Mouse (Mus musculus) forebrain, postnatal 0 days (tissue): ENCODE measurements around the gene Ribc2. TPM values are rescaled to one million over a fixed set of nuclear protein-coding genes. Genes with fewer than 3 reads are reported as not detected.

Experiments used
- ATAC-seq: fragments of 200-750 bp; cut with Nextera tagmentation; 2 replicates; pipeline ENCODE4 v1.8.0; 2017; ENCODE audit warnings: mild to moderate bottlenecking, moderate library complexity
- DNase-seq: peaks from one replicate; pipeline ENCODE4 v3.0.0-alpha.2; 2015
- H3K27ac ChIP-seq: fragments of 300-500 bp; sonication (generic); 2 replicates; pipeline ENCODE4 v1.5.1; 2014; ENCODE audit warnings: low read depth, mild to moderate bottlenecking, antibody characterized with exemption, low read length, moderate library complexity, mixed read lengths
- H3K27me3 ChIP-seq: fragments of 300-500 bp; sonication (generic); 2 replicates; pipeline ENCODE4 v1.6.1; 2014; ENCODE audit warnings: mild to moderate bottlenecking, low read length, mixed read lengths; ENCODE audit not compliant: insufficient read depth
- H3K36me3 ChIP-seq: fragments of 300-500 bp; sonication (generic); 2 replicates; pipeline ENCODE4 v1.6.1; 2014; ENCODE audit warnings: mild to moderate bottlenecking, moderate library complexity; ENCODE audit not compliant: insufficient read depth
- H3K4me1 ChIP-seq: fragments of 300-500 bp; sonication (generic); 2 replicates; pipeline ENCODE4 v1.6.1; 2014; ENCODE audit warnings: antibody characterized with exemption; ENCODE audit not compliant: insufficient read depth
- H3K4me2 ChIP-seq: fragments of 300-500 bp; sonication (generic); 2 replicates; pipeline ENCODE4 v1.6.1; 2014; ENCODE audit warnings: low read depth, mild to moderate bottlenecking, moderate library complexity
- H3K4me3 ChIP-seq: fragments of 300-500 bp; sonication (generic); 2 replicates; pipeline ENCODE4 v1.5.1; 2014; ENCODE audit warnings: low read depth, low read length, mixed read lengths
- H3K9ac ChIP-seq: fragments of 300-500 bp; sonication (generic); 2 replicates; pipeline ENCODE4 v1.6.1; 2014; ENCODE audit warnings: mild to moderate bottlenecking
- H3K9me3 ChIP-seq: fragments of 300-500 bp; sonication (generic); 2 replicates; pipeline ENCODE4 v1.6.1; 2016; ENCODE audit warnings: low read length
- CTCF ChIP-seq: sonication (generic); IDR thresholded peaks from 2 replicates; pipeline ENCODE4 v1.5.1; 2016; ENCODE audit warnings: antibody characterized with exemption, control low read depth, low read depth
- WGBS: fragments of 180-500 bp; shearing (Covaris S2); extraction: QIAGEN DNeasy Blood & Tissue Kit; methylation state at CpG from one replicate; pipeline ENCODE4 v1.1.7; 2014; 5-methylcytosine and 5-hydroxymethylcytosine counted together
- polyA plus RNA-seq: library from polyadenylated mRNA; unstranded; fragments of >200 nt; fragmentation: Nextera tagmentation; extraction: Ambion mirVana; gene quantifications from 2 replicates; pipeline ENCODE4 v1.2.1, GENCODE M21; 2015
- total RNA-seq: library from RNA; depleted of rRNA; stranded (reverse); fragments of >200 nt; gene quantifications from 2 replicates; pipeline ENCODE4 v1.2.3, GENCODE M21; 2014; rRNA removed

Ribc2 gene
- 0.48 and 0.69 TPM in 2 replicates for total RNA-seq
- polyA plus RNA-seq: 0.28 and 0.70 TPM in 2 replicates

DNA sequence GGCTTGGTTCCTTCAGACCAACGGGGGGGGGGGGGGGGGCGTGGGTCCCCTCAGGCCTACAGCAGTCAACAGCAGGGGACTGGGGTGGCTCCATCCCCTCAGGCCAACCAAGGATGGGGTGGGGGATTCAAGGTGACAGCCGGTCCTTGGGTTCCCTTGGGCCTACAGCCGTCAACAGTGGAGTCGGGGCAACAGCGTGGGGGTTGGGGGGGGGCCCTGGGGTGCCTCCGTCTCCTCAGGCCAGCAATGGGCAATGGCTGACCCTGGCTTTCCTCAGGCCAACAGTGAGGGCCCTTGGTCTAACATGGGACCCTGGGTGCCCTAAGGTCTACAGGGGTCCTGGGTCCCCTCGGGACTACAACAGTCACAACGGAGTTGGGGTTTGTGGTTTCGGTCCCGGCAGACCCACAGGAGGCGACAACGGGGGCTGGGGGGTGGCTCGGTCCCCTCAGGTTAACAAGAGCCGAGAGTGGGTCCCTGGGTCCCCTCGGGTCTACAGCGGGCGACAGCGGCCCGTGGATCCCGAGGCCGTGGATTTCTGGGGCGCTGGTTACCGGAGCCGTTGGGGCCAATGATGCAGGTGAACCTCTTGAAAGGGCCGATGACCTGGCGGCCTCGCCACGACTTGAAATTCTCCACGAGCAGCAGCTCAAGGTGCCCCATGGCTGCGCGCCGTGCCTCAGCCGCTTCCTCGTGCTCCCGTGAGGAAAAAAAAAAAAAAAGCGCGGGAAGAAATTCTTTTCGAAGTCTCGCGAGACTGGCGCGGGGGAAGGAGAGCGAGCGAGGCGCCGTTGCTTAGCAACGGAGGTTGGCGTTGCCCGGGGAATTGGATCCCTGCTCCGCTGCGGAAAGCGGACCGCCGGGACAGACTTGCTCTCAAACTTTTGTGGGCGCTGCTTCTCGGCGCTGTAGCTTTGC, at the start of gene Ribc2, which contains the start of gene Smc1b:
TSS of gene Ribc2 (plus strand) at position 804 of the 918 bp plus-strand sequence.
TSS of gene Smc1b (minus strand) at position 690 of the 918 bp plus-strand sequence.
- peak; percentile 76 for ATAC-seq
- Histone ChIP-seq H3K9ac (0 out of 2 replicates have a peak within 1 kb of the TSS, but pooled peaks have one; percentile 14), H3K36me3 (no peaks in the 10 kb centered on the region)

DNA sequence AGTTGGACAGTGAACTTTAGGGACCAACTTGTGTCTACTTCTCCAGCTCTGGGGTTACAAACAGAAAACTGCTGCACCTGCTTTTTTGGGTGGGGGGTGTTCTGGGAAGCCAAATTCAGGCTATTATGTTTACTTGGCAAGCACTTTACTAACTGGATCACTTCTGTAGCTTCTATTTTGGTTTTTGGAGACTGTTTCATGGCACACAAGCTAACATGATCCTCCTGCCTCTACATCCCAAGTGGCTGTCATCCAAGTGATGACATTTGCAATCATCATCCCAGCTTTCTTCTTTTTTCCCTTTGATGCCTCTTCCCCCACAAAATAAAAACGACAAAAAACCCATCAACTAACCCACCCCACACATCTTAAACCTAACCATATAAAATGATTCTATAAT, 46.2 kb upstream of the Ribc2 start:
- Histone ChIP-seq H3K36me3 (no peaks in the 10 kb centered on the region), H3K27ac (no peak overlapping the region), H3K4me1 (no peaks in the 10 kb centered on the region), H3K9ac (no peak overlapping the region), H3K9me3 (no peaks in the 10 kb centered on the region), H3K4me3 (no peak overlapping the region), H3K27me3 (no peaks in the 10 kb centered on the region), H3K4me2 (no peak overlapping the region)
- DNase-seq (peak; percentile 63), ATAC-seq (peak; percentile 56; the same call in 1 of the 2 replicates)
- TF ChIP-seq CTCF: no peak
- 62% methylated on average over 1 of the region's 1 CpGs for WGBS

More for the DNA sequence above, at the start of gene Ribc2, which contains the start of gene Smc1b:
- TF ChIP-seq CTCF: no peak
- no peaks in the 10 kb centered on the region for H3K9me3 ChIP-seq
- H3K4me3 ChIP-seq: peak within 1 kb of the TSS; percentile 32
- peaks cover 9% of the 10 kb centered on the region; the same call in 1 of the 2 replicates for H3K4me1 ChIP-seq
- 32% methylated on average over 55 of the region's 58 CpGs for WGBS
- peak within 1 kb of the TSS; percentile 55 for H3K4me2 ChIP-seq
- no peaks in the 10 kb centered on the region for H3K27me3 ChIP-seq
- peak; percentile 95 for DNase-seq
- no peak within 1 kb of the TSS for H3K27ac ChIP-seq

DNA sequence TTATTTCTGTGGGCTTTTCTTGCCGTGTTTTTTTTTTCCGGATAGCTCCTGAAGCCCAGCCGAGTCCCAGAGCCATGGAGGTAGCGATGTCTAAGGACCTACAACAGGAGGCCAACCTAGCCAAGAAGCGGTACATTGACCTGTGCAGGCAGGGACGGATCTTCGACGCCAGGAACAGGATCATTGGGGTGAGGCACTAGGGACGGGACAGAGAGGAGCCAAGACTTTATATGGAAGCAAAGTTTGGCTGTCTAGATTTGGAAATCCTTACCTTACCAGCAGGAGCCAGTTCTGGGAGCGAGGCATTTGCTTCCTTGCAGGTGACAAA, 279 bp downstream of the Ribc2 start:
- H3K27ac ChIP-seq: no peak overlapping the region
- peaks cover 9% of the 10 kb centered on the region; the same call in 1 of the 2 replicates for H3K4me1 ChIP-seq
- peak overlapping the region; percentile 32 for H3K4me3 ChIP-seq
- no peak for DNase-seq
- H3K36me3 ChIP-seq: no peaks in the 10 kb centered on the region
- H3K27me3 ChIP-seq: no peaks in the 10 kb centered on the region
- WGBS: 22% methylated on average over 10 of the region's 10 CpGs
- peak overlapping the region; percentile 55 for H3K4me2 ChIP-seq
- 0 out of 2 replicates have a peak, but pooled peaks have one; percentile 16 for ATAC-seq
- no peaks in the 10 kb centered on the region for H3K9me3 ChIP-seq
- no peak overlapping the region for H3K9ac ChIP-seq
- no peak for TF ChIP-seq CTCF

DNA sequence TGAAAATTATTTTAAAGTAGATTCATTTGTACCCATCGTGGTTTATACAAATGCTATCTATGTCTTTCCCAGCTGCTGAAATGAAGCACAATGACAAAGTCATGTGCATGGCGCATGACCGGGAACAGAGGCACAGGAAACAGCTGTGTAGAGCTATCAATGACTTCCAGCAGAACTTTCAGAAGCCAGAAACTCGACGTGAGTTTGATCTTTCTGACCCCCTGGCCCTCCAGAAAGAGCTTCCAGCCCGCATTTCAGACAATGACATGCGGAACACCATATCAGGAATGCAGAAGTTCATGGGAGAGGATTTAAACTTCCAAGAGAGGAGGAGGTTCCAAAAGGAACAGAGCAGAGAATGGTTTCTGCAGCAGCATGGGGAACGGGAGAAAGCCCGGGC, 3.3 kb downstream of the Ribc2 start:
- H3K36me3 ChIP-seq: no peaks in the 10 kb centered on the region
- WGBS: 48% methylated on average over 9 of the region's 9 CpGs
- H3K4me3 ChIP-seq: no peak overlapping the region
- ATAC-seq (no peak), DNase-seq (no peak)
- peaks cover 9% of the 10 kb centered on the region; the same call in 1 of the 2 replicates for H3K4me1 ChIP-seq
- H3K27me3 ChIP-seq: no peaks in the 10 kb centered on the region
- no peaks in the 10 kb centered on the region for H3K9me3 ChIP-seq
- H3K27ac ChIP-seq: no peak overlapping the region
- no peak for TF ChIP-seq CTCF
- H3K9ac ChIP-seq: no peak overlapping the region
- H3K4me2 ChIP-seq: no peak overlapping the region

DNA sequence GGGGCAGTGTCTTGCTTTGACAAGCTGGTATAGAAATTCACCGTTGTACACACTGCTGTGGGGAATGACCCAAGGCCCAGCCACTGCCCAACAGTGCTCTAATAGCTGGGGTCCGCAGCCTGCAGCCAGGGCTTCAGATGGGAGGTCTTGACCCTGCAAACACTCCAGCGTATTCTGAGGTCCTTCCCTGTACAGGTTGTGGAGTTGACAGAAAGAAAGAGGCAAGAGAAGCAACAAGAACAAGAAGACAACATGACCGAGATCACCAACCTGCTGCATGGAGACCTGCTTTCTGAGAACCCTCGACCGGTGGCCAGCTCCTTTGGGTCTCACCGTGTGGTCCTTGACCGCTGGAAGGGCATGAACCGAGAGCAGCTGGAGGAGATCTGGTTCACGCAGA, 9.4 kb downstream of the Ribc2 start:
- no peak overlapping the region for H3K4me2 ChIP-seq
- H3K36me3 ChIP-seq: no peaks in the 10 kb centered on the region
- H3K9me3 ChIP-seq: no peaks in the 10 kb centered on the region
- ATAC-seq (no peak), DNase-seq (no peak)
- 94% methylated on average over 10 of the region's 10 CpGs for WGBS
- no peaks in the 10 kb centered on the region for H3K27me3 ChIP-seq
- no peak overlapping the region for H3K27ac ChIP-seq
- TF ChIP-seq CTCF: no peak
- H3K4me3 ChIP-seq: no peak overlapping the region
- no peak overlapping the region for H3K9ac ChIP-seq
- no peaks in the 10 kb centered on the region for H3K4me1 ChIP-seq

DNA sequence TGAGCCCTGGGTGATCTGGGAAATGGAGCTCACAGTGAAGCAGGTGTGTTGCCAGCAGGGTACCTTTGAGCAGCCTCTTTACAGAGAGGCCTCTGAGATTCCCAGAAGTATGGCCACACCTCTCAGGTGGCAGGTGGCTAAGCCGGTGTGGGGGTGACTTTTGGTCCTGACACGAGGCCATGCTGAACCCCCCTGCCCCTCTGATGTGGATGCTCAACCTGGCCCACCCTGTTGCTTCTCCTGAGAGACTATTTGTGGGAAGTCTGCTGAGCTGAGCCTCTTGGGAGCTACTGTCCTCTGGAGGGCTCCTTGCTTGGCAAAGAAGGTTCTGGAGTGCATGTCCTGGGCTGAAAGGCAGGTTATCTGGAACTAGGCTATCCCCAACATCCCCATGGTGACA, 10.6 kb downstream of the Ribc2 start:
- WGBS: 71% methylated on average over 2 of the region's 2 CpGs
- Histone ChIP-seq H3K4me1 (no peaks in the 10 kb centered on the region), H3K9ac (no peak overlapping the region), H3K4me2 (no peak overlapping the region), H3K27ac (no peak overlapping the region), H3K9me3 (no peaks in the 10 kb centered on the region), H3K27me3 (no peaks in the 10 kb centered on the region), H3K4me3 (no peak overlapping the region), H3K36me3 (no peaks in the 10 kb centered on the region)
- TF ChIP-seq CTCF: no peak
- ATAC-seq (no peak), DNase-seq (no peak)

DNA sequence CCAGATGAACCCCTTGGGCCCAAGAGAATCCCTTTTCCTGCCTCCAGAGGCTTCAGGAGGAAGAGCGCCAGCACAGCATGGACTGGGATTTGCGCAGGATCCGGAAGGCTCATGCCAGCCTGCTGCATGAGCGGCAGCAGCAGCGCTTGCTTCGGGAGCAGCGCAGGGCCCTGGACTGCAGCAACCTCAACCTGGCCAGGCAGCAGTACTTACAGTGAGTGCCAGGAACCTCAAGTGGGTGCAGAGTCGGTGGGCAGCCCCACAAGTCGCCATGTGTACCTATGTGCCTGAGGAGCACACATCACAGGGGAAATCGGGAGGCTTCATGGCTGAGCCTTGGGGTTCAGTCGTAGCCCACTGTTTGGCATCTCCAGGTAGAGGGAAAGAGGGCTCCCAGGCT, 11.3 kb downstream of the Ribc2 start:
- H3K27ac ChIP-seq: no peak overlapping the region
- no peaks in the 10 kb centered on the region for H3K9me3 ChIP-seq
- H3K4me1 ChIP-seq: no peaks in the 10 kb centered on the region
- 86% methylated on average over 11 of the region's 11 CpGs for WGBS
- no peak for ATAC-seq
- no peak for DNase-seq
- H3K4me2 ChIP-seq: no peak overlapping the region
- H3K9ac ChIP-seq: no peak overlapping the region
- no peaks in the 10 kb centered on the region for H3K27me3 ChIP-seq
- TF ChIP-seq CTCF: no peak
- H3K4me3 ChIP-seq: no peak overlapping the region
- no peaks in the 10 kb centered on the region for H3K36me3 ChIP-seq
